Mouse (Mus musculus): ENCODE results near the gene Pip4k2b. TPM values are rescaled to one million over a fixed set of nuclear protein-coding genes. Genes with fewer than 3 reads are reported as not detected.

Gene Pip4k2b
- polyA plus RNA-seq, 1 experiment from 2014 or later, result 1.2 TPM

DNA sequence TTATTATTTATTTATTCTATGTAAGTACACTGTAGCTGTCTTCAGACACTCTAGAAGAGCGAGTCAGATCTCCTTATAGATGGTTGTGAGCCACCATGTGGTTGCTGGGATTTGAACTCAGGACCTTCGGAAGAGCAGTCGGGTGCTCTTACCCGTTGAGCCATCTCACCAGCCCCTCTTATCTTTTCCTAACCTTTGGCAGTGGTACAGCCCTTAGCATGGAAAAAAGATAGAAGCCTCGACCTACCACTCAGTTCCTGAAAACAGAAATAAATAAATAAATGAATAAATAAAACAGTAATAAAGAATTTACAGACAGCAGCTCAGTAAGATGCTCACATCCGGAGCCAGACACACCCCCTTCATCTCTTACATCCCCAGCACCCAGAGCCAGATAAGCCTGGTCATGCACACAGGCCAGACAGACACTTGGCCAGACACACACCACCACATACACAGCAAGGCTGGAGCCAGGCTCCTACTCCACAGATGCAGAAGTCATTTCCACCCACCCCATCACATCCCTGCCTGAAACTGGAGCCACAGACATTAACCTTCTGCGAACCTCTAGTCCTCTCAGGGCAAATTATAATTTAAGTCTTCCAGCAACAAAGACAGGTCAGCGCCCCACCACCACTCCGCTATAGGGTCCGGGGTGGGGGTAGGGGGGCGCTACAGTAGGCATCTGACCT lies 47.2 kb downstream of the Pip4k2b start:
- ATAC-seq, result no peak
- H3K4me3 ChIP-seq (replicated peaks), result peak overlapping the region; percentile 87
- H3K27ac ChIP-seq, result peak overlapping the region; percentile 96
- H3K4me1 ChIP-seq (replicated peaks), result peaks cover 58% of the 10 kb centered on the region
- H3K27me3 ChIP-seq (replicated peaks), result no peaks in the 10 kb centered on the region
- H3K9ac ChIP-seq, result peak overlapping the region; percentile 91
- 52% methylated on average over 11 of the region's 11 CpGs for WGBS
- H3K4me2 ChIP-seq (replicated peaks), result peak overlapping the region; percentile 80
- no peaks in the 10 kb centered on the region for H3K36me3 ChIP-seq
- H3K9me3 ChIP-seq, result no peaks in the 10 kb centered on the region

DNA sequence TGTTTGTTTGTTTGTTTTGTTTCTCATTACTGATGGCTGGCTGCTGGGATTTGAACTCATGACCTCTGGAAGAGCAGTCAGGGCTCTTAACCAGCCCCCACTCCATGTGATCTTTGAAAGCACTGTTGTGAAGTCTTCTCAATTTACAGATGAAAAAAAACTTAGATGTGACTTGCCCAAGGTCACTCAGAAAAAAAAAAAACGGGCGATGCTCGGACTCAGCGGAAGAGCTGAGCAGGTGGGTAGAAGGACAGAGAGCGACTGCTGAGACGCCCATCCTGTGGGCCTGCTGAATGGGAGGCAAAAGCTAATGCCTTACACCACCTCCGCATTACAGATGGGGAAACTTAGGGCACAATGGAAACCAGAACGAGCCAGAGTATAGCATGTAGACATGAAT lies 47.8 kb downstream of the Pip4k2b start:
- Histone ChIP-seq H3K27me3 (replicated peaks) (no peaks in the 10 kb centered on the region), H3K36me3 (peaks cover 6% of the 10 kb centered on the region; the same call in 1 of the 2 replicates), H3K4me1 (replicated peaks) (peaks cover 54% of the 10 kb centered on the region), H3K27ac (no peak overlapping the region), H3K4me3 (replicated peaks) (no peak overlapping the region), H3K9me3 (no peaks in the 10 kb centered on the region), H3K4me2 (replicated peaks) (peak overlapping the region; percentile 7), H3K9ac (no peak overlapping the region)
- ATAC-seq, result no peak
- WGBS, result 71% methylated on average over 8 of the region's 8 CpGs

DNA sequence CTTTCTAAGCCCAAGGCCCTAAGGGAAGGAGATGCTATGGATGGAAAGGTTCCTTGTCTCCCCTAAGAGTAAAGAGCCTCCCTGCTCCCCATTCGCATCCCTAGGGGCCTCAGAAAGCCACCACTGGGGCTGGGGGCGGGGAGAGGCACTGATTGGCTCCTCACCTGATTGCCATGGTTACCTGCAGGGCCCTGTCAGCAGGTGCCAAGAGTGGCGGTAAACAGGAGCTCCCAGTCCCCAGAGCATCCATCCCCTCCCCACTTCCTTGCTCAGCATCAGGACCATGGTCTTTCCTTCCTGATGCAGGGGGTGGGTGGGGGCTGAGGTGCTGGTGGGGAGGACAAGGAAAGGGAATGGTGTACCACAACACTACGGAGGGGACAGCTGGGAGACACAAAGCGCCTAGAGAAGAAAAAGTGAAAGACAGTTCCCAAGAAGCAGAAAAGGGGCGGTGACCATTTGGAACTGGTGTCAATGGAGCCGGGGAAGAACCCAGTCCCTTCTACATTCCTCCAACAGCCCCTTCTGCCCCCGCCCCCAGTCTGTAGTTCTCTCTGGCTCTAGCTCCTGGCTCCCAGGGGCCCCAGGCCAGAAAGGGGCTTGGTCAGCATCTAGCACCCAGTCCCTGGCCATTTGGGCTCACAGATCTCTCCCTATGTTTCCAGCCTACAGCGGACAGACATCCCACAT lies 48.6 kb downstream of the Pip4k2b start:
- Histone ChIP-seq H3K27ac (peak overlapping the region; percentile 77), H3K36me3 (peaks cover 13% of the 10 kb centered on the region), H3K27me3 (replicated peaks) (no peaks in the 10 kb centered on the region), H3K4me3 (replicated peaks) (0 out of 2 replicates have a peak overlapping the region, but pooled peaks have one; percentile 11), H3K4me1 (replicated peaks) (peaks cover 46% of the 10 kb centered on the region), H3K9ac (peak overlapping the region; percentile 36), H3K4me2 (replicated peaks) (peak overlapping the region; percentile 41), H3K9me3 (no peaks in the 10 kb centered on the region)
- 49% methylated on average over 9 of the region's 9 CpGs for WGBS
- ATAC-seq, result no peak

DNA sequence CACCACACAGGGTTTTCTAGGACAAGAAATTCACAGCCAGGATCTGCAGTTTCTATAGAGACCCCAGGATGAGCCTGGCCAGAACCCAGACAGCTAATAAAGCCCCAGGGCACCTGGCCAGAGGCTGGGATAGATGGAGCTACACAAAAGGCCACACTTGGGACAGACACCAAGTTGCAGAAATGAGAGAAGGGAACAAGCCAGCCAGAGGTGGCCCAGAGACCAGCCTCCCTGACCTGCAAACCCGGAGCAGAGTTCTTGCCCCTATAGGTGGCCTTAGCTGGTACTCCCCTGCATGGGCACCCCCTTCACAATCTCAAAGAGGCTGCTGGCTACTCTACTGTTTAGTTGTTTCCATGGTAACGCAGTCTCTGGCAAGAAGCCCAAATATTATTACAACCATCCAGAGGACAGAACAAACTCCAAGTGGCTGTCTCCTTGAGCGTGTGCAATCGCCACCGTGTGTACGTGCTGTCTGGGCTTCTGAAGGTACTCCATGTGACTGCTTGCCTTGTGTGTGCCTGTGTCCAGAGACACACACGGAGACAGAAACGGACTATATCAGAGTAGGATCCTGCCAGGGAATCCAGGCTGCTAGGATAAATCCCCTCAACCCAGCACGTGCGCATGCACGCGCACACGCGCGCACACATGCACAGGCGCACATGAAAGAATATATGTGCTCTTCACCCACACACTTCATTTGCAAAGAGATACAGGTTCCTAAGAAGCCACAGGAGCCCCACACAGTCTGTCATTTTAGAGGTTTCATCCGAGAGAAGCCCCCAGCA lies 49.4 kb downstream of the Pip4k2b start:
- peak overlapping the region; percentile 36; the same call in 1 of the 2 replicates for H3K9ac ChIP-seq

DNA sequence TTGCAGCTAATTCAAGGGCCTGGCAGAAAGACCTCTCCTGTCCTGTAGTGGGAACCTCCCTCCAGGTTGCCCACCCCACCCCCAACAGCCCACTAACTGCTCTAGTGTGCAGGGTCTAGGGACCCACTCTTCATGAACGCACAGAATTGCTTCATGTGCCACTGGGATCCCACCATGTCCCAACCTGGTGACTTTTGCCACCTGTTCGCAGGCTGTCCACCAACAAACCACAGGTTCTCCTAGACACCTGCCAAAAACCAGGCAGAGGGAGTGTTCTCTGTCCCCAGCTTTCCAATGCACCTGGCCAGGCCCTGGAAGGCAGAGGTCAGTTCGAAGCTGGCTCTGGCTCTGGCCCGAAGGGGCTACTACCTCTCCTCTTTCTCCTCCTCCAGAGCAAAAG lies 50.1 kb downstream of the Pip4k2b start:
- H3K27ac ChIP-seq, result peak overlapping the region; percentile 77; the same call in 1 of the 2 replicates
- no peaks in the 10 kb centered on the region for H3K27me3 ChIP-seq (replicated peaks)
- H3K4me3 ChIP-seq (replicated peaks), result no peak overlapping the region
- WGBS, result 78% methylated on average over 4 of the region's 4 CpGs
- no peaks in the 10 kb centered on the region for H3K9me3 ChIP-seq
- ATAC-seq, result no peak
- peaks cover 23% of the 10 kb centered on the region for H3K36me3 ChIP-seq
- peaks cover 44% of the 10 kb centered on the region for H3K4me1 ChIP-seq (replicated peaks)
- no peak overlapping the region for H3K9ac ChIP-seq
- H3K4me2 ChIP-seq (replicated peaks), result 0 out of 2 replicates have a peak overlapping the region, but pooled peaks have one; percentile 41

More for the DNA sequence above, 49.4 kb downstream of the Pip4k2b start:
- H3K4me3 ChIP-seq (replicated peaks), result 0 out of 2 replicates have a peak overlapping the region, but pooled peaks have one; percentile 11
- peaks cover 44% of the 10 kb centered on the region for H3K4me1 ChIP-seq (replicated peaks)
- H3K36me3 ChIP-seq, result peaks cover 20% of the 10 kb centered on the region
- H3K27me3 ChIP-seq (replicated peaks), result no peaks in the 10 kb centered on the region
- peak overlapping the region; percentile 77 for H3K27ac ChIP-seq
- H3K4me2 ChIP-seq (replicated peaks), result peak overlapping the region; percentile 41
- 43% methylated on average over 17 of the region's 17 CpGs for WGBS
- ATAC-seq, result peak; percentile 60
- no peaks in the 10 kb centered on the region for H3K9me3 ChIP-seq

DNA sequence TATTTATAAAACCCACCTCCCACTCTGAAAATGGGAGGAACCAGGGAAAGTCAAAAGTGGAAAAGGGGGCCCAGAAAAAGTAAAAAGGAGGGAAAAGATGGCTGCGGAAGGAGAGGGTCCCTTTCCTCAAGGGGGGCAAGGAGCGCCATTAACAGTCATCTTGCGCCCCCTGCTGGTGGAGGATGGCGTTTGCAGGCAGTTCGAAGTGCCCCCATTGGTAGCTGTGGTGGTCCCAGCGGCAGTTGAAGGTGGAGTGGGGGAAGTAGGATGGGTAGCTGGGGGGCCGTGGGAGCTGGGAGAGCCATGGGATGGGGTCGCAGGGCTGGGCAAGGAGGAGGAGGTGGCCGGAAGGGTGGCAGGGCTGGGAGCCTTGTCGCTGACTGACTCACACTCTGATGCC lies 54.6 kb downstream of the Pip4k2b start:
- Histone ChIP-seq H3K9ac (no peak overlapping the region), H3K36me3 (peaks cover 23% of the 10 kb centered on the region), H3K27ac (no peak overlapping the region), H3K27me3 (replicated peaks) (no peaks in the 10 kb centered on the region), H3K9me3 (no peaks in the 10 kb centered on the region), H3K4me3 (replicated peaks) (no peak overlapping the region), H3K4me2 (replicated peaks) (no peak overlapping the region), H3K4me1 (replicated peaks) (peaks cover 36% of the 10 kb centered on the region)
- WGBS, result 30% methylated on average over 10 of the region's 10 CpGs
- ATAC-seq, result no peak

DNA sequence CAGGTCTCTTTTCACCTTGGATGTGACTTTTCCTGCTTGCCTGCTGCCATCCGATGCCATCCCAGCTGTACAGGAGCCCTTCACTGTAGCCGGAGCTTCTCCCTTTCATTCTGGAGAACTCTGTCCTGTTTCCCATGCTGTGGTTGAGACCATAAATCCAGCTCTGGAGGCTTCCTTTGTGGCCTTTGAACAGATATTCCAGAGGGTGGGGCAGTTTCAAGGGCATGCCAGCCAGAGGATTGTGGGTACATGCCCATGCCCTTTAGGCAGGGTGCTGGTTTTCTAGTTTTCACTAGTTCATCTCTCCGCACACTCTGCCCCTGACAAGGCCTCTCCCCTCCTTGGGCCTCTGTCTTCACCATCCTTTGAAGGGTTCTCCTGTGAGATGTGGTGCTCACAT lies 57.4 kb downstream of the Pip4k2b start:
- Histone ChIP-seq H3K36me3 (peaks cover 27% of the 10 kb centered on the region), H3K27me3 (replicated peaks) (no peaks in the 10 kb centered on the region), H3K27ac (peak overlapping the region; percentile 48), H3K4me1 (replicated peaks) (peaks cover 24% of the 10 kb centered on the region), H3K4me2 (replicated peaks) (peak overlapping the region; percentile 68), H3K4me3 (replicated peaks) (peak overlapping the region; percentile 34), H3K9ac (peak overlapping the region; percentile 20; the same call in 1 of the 2 replicates), H3K9me3 (no peaks in the 10 kb centered on the region)
- no peak for ATAC-seq
- WGBS, result 74% methylated on average over 3 of the region's 3 CpGs

DNA sequence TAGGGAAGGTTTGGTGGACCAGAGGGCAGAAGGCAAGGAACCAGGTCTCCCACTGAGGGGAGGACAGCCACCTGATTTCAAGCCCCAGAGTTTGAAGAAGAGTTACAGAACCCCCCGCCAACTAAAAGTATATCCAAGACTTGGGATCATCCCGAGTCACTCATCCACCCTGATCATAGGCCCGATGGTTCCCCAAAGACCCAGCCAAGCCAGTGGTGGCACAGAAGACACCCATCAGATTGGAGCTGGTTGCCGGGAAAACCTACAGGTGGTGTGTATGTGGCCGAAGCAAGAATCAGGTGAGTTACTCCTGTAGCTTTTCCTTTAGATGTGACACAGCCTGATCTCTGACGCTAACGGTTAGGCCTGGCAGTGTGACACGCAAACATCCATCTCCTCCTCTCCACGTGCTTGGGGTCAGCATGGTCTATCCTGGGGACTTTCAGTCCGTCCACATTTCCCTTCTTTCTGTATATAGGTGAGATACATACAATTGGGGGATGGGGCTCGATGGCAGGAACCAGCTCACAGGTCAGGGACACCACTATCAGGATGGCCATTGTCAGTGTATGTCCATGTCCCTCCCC lies 58.1 kb downstream of the Pip4k2b start:
- Histone ChIP-seq H3K27me3 (replicated peaks) (no peaks in the 10 kb centered on the region), H3K4me2 (replicated peaks) (peak overlapping the region; percentile 68), H3K36me3 (peaks cover 28% of the 10 kb centered on the region), H3K9ac (peak overlapping the region; percentile 20), H3K4me3 (replicated peaks) (peak overlapping the region; percentile 34), H3K9me3 (no peaks in the 10 kb centered on the region), H3K27ac (peak overlapping the region; percentile 48; the same call in 1 of the 2 replicates), H3K4me1 (replicated peaks) (peaks cover 24% of the 10 kb centered on the region)
- ATAC-seq, result no peak
- 55% methylated on average over 11 of the region's 11 CpGs for WGBS

DNA sequence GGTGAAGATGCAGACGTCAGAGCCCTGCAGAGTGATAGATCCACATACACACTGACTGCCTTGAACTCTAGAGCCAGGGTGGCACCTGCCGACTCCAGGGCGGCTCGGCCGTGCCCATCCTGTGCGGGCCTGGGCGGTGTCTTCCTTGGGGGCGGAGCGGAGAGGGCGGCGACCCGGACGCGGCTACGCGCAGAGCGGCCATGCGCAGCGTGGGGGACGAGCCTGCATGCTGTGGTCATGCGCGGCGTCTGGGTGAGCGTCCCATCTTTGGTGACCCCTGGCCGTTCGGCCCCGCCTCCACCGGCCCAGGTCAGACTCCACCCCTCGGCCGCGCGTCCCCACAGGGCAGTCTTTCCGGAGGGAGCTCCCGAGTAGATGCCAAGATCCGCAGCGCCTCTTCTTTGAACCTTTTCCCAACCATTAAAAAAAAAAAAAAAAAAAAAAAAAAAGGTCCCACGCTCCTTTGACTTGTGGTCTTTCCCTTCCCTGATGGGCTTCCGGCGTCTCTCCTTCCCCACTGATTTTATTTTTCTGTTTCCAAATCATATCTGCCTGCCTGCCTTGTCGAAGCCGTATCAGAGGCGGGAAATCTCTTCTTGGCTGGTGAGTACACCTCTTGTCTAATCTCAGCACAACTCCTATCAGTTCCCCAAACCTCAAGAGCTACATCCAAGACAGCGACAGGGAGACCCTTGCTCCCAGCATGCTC lies 58.7 kb downstream of the Pip4k2b start, which contains the start of gene Cisd3:
TSS of gene Cisd3 (plus strand) at position 214 of the 709 bp plus-strand sequence.
- peaks cover 24% of the 10 kb centered on the region for H3K36me3 ChIP-seq
- peak within 1 kb of the TSS; percentile 21 for H3K9ac ChIP-seq
- H3K4me3 ChIP-seq (replicated peaks), result peak within 1 kb of the TSS; percentile 34
- 1% methylated on average over 43 of the region's 43 CpGs for WGBS
- ATAC-seq, result peak; percentile 90
- peak within 1 kb of the TSS; percentile 68 for H3K4me2 ChIP-seq (replicated peaks)
- no peaks in the 10 kb centered on the region for H3K9me3 ChIP-seq
- peaks cover 24% of the 10 kb centered on the region for H3K4me1 ChIP-seq (replicated peaks)
- H3K27ac ChIP-seq, result peak within 1 kb of the TSS; percentile 48
- no peaks in the 10 kb centered on the region for H3K27me3 ChIP-seq (replicated peaks)

DNA sequence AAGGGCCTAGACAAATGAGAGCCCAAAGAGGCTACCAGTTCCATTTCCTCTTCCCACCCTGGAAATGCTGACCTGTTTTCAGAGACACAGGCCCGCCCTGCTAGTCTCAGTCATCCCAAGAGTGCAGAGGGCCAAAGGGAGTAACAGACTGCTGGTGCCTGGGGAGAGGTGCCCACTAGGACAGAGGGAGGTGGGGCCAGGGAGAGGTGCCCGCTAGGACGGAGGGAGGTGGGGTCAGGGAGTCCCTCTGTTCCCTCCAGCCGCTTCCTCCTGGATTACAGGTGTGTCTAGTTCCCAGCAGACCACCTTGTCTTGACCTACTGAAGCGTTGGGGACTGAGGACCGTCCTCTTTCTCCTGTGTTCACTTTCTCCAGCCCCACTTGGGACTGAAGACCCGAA lies 59.7 kb downstream of the Pip4k2b start:
- WGBS, result 30% methylated on average over 7 of the region's 7 CpGs
- H3K27ac ChIP-seq, result peak overlapping the region; percentile 33; the same call in 1 of the 2 replicates
- no peaks in the 10 kb centered on the region for H3K9me3 ChIP-seq
- H3K9ac ChIP-seq, result no peak overlapping the region; the same call in 1 of the 2 replicates
- H3K36me3 ChIP-seq, result peaks cover 20% of the 10 kb centered on the region; the same call in 1 of the 2 replicates
- H3K4me1 ChIP-seq (replicated peaks), result peaks cover 24% of the 10 kb centered on the region
- ATAC-seq, result no peak
- no peak overlapping the region for H3K4me2 ChIP-seq (replicated peaks)
- no peak overlapping the region for H3K4me3 ChIP-seq (replicated peaks)
- H3K27me3 ChIP-seq (replicated peaks), result no peaks in the 10 kb centered on the region

DNA sequence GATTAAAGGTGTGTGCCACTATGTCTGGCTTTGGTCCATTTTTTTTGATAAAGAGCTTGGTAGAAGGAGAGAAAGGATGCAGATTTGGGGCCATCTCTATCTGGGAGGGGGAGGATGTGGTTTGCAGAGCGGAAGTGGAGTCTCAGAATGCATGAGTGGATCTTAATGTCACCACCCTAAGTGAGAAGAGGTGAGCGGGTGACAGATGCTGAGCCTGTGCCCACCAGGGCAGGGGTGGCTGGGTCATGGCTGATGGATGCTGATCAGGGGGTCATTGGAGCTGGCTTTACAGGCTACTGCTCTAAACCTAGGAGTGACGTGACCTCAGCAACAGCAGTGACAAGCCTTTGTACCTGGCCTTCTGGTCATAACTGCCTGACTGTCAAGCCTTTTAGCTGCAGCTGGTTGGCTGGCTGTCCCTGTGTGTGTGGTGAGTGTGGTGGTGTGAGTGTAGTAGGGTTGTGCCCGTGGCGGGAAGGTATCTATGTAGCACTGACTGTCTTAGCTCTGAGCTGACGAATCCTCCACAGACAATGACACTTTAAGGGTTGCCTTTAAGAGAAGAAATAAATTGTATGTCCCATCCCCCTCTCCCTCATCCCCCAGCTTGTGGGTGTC lies 60.3 kb downstream of the Pip4k2b start:
- H3K27ac ChIP-seq, result peak overlapping the region; percentile 33; the same call in 1 of the 2 replicates
- H3K9me3 ChIP-seq, result no peaks in the 10 kb centered on the region
- no peaks in the 10 kb centered on the region for H3K27me3 ChIP-seq (replicated peaks)
- no peak overlapping the region for H3K4me3 ChIP-seq (replicated peaks)
- no peak for ATAC-seq
- no peak overlapping the region for H3K9ac ChIP-seq
- no peak overlapping the region for H3K4me2 ChIP-seq (replicated peaks)
- 76% methylated on average over 6 of the region's 6 CpGs for WGBS
- H3K36me3 ChIP-seq, result peaks cover 23% of the 10 kb centered on the region
- H3K4me1 ChIP-seq (replicated peaks), result peaks cover 24% of the 10 kb centered on the region
